ENCODE assay signal across 26 mouse cellular contexts in the genomic region with DNA sequence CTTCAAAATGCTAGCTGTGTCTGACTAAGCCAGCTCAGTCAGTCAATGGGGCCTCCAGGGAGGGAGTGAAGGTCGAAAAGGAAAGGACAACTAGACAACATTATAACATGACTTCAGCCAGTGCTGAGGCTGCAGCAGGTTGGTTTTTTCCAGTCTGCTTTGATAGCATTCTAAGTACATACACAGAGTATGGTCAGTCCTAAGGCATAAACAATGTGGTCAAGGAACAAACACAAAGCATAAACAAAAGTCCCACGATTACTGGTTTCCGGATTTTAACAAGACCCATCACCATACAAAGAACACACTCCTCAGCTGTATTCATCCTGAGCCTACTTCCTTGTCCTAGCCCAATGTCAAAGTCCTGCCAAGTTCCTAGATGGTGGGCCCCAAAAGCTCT.
"Had no signal": no experiment of that assay in that cellular context is flagged by ENCODE, and none has a peak within 500 bp of the region (broad histone marks: within the 10 kb centered on the region; RNA-seq: fewer than 3 reads in every experiment).

No protein-coding gene starts in this region.

- H3K9ac ChIP-seq: heart, embryonic 12.5 days; hindbrain, embryonic 12.5 days; hindbrain, embryonic 14.5 days; intestine, embryonic 15.5 days; limb, embryonic 12.5 days; liver, embryonic 13.5 days had no signal

- H3K4me2 ChIP-seq: heart, embryonic 12.5 days; hindbrain, embryonic 12.5 days; hindbrain, embryonic 14.5 days; intestine, embryonic 15.5 days; limb, embryonic 12.5 days; liver, embryonic 11.5 days; liver, embryonic 13.5 days had no signal

- DNase-seq: gastrocnemius, adult 2 months; gastrocnemius, postnatal 10 days; gastrocnemius, postnatal 25 days; heart, adult 2 months; heart, postnatal 10 days; heart, postnatal 4 days; kidney, adult 18-20 months; kidney, adult 8-10 months; kidney, postnatal 10 days; kidney, postnatal 25 days; kidney, postnatal 4 days; liver; liver, embryonic 13.5 days had no signal

- H3K36me3 ChIP-seq: heart, embryonic 10.5 days; heart, embryonic 12.5 days; hindbrain, embryonic 10.5 days; hindbrain, embryonic 12.5 days; intestine, embryonic 15.5 days; limb, embryonic 10.5 days; limb, embryonic 12.5 days; liver, embryonic 13.5 days had no signal

- H3K9me3 ChIP-seq: heart, embryonic 10.5 days; heart, embryonic 12.5 days; hindbrain, embryonic 10.5 days; hindbrain, embryonic 12.5 days; intestine, embryonic 15.5 days; limb, embryonic 10.5 days; limb, embryonic 12.5 days; liver, embryonic 13.5 days had no signal

- H3K27ac ChIP-seq: gastrocnemius, adult 2 months; heart, adult 2 months; heart, embryonic 10.5 days; hindbrain, embryonic 10.5 days; hindbrain, embryonic 12.5 days; hindbrain, embryonic 14.5 days; intestine, embryonic 15.5 days; layer of hippocampus, adult 2 months; left cerebral cortex, adult 2 months; limb, embryonic 10.5 days; limb, embryonic 12.5 days; liver, embryonic 13.5 days had no signal

- ATAC-seq: hindbrain, embryonic 16.5 days; inflammation-experienced regulatory T-cells, adult 6 months; intestine, embryonic 15.5 days had no signal

- H3K4me3 ChIP-seq: gastrocnemius, adult 2 months; heart, adult 2 months; heart, embryonic 10.5 days; heart, embryonic 12.5 days; hindbrain, embryonic 10.5 days; hindbrain, embryonic 12.5 days; intestine, embryonic 15.5 days; layer of hippocampus, adult 2 months; left cerebral cortex, adult 2 months; limb, embryonic 10.5 days; limb, embryonic 12.5 days; liver, embryonic 13.5 days had no signal

- H3K27me3 ChIP-seq: heart, embryonic 12.5 days; hindbrain, embryonic 12.5 days; intestine, embryonic 15.5 days; limb, embryonic 12.5 days; liver, embryonic 13.5 days had no signal
